Mouse (Mus musculus): ENCODE results near the gene Rtl5. TPM values are rescaled to one million over a fixed set of nuclear protein-coding genes. Genes with fewer than 3 reads are reported as not detected.

Rtl5 gene
- polyA plus RNA-seq, 1 experiment from 2014 or later, result 1.2 TPM

DNA sequence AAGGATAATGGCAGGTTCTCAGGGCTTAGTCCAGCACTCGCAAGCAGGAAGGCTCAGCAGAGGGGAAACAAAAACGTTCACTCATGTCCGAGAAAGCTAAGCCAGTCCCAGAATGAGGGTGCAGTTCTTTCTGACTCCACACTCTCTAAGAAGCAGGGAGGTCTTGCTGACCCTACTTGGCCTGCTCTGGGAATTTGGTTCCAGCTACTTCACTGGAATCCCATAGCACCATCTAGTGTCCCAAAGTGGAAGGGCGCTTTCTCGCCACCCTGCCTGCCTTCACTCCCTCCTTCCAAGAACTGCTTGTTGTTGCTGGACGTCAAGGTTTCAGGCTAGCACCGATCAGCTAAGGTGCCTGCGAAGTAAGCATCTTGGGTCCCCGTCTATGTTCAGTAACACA is 5.0 kb downstream of the Rtl5 start:
- H3K4me2 ChIP-seq, result no peak overlapping the region
- ATAC-seq (ENCODE audit: insufficient read depth), result peak; percentile 49; the same call in 1 of the 2 replicates
- WGBS, result 19% methylated on average over 9 of the region's 9 CpGs

GRCm38 (mm10) chrX:102065213-102065775 is 5.8 kb downstream of the Rtl5 start:
- 49% methylated on average over 4 of the region's 4 CpGs for WGBS

More for the DNA sequence above, 5.0 kb downstream of the Rtl5 start:
- Histone ChIP-seq H3K9ac (no peak overlapping the region), H3K27me3 (ENCODE audit: insufficient read depth, low read length) (no peaks in the 10 kb centered on the region), H3K36me3 (ENCODE audit: insufficient read depth) (no peaks in the 10 kb centered on the region), H3K27ac (ENCODE audit: low read depth) (no peak overlapping the region), H3K9me3 (ENCODE audit: low read depth, low read length) (no peaks in the 10 kb centered on the region), H3K4me3 (ENCODE audit: low read depth, low read length) (no peak overlapping the region), H3K4me1 (ENCODE audit: insufficient read depth) (no peaks in the 10 kb centered on the region)
- DNase-seq, result peak; percentile 89
- peak; percentile 86 for TF ChIP-seq CTCF (IDR thresholded peaks at IDR 0.05; ENCODE audit: low read depth)

GRCm38 (mm10) chrX:102064062-102064461 is 7.0 kb downstream of the Rtl5 start:
- no peak overlapping the region for H3K27ac ChIP-seq (ENCODE audit: low read depth)
- WGBS, result 53% methylated on average over 3 of the region's 3 CpGs
- no peak overlapping the region for H3K4me2 ChIP-seq
- DNase-seq (no peak), ATAC-seq (ENCODE audit: insufficient read depth) (no peak)
- no peak for TF ChIP-seq CTCF (IDR thresholded peaks at IDR 0.05; ENCODE audit: low read depth)
- no peak overlapping the region for H3K4me3 ChIP-seq (ENCODE audit: low read depth, low read length)
- no peaks in the 10 kb centered on the region for H3K36me3 ChIP-seq (ENCODE audit: insufficient read depth)
- no peaks in the 10 kb centered on the region for H3K27me3 ChIP-seq (ENCODE audit: insufficient read depth, low read length)
- H3K9me3 ChIP-seq (ENCODE audit: low read depth, low read length), result no peaks in the 10 kb centered on the region
- no peak overlapping the region for H3K9ac ChIP-seq
- H3K4me1 ChIP-seq (ENCODE audit: insufficient read depth), result no peaks in the 10 kb centered on the region; the same call in 1 of the 2 replicates

More at GRCm38 (mm10) chrX:102065213-102065775, 5.8 kb downstream of the Rtl5 start:
- Histone ChIP-seq H3K9me3 (ENCODE audit: low read depth, low read length) (no peaks in the 10 kb centered on the region), H3K27ac (ENCODE audit: low read depth) (no peak overlapping the region), H3K36me3 (ENCODE audit: insufficient read depth) (no peaks in the 10 kb centered on the region), H3K27me3 (ENCODE audit: insufficient read depth, low read length) (no peaks in the 10 kb centered on the region), H3K9ac (no peak overlapping the region), H3K4me2 (no peak overlapping the region), H3K4me1 (ENCODE audit: insufficient read depth) (no peaks in the 10 kb centered on the region; the same call in 1 of the 2 replicates), H3K4me3 (ENCODE audit: low read depth, low read length) (no peak overlapping the region)
- ATAC-seq (ENCODE audit: insufficient read depth), result no peak
- no peak for TF ChIP-seq CTCF (IDR thresholded peaks at IDR 0.05; ENCODE audit: low read depth)
- no peak for DNase-seq

DNA sequence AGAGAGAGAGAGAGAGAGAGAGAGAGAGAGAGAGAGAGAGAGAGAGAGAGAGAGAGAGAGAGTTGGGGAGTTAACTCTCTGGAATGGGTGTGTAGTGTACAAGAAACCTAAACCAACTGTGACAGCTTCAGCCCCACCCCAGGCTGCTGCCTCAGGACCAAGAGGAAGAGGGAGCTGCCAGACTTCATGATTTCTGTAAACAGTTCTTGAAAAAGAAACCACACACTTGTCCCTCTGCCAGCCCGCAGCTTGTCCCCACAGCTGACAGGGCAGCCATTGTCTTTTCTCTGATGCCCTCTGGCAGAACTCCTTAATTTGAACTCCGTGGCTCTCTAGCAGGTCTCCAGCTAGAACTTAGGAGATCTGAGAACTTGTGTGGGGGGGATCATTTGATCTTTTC is 10.2 kb downstream of the Rtl5 start:
- DNase-seq (peak; percentile 65), ATAC-seq (ENCODE audit: insufficient read depth) (peak; percentile 70; the same call in 1 of the 2 replicates)
- Histone ChIP-seq H3K9me3 (ENCODE audit: low read depth, low read length) (no peaks in the 10 kb centered on the region), H3K36me3 (ENCODE audit: insufficient read depth) (no peaks in the 10 kb centered on the region), H3K27me3 (ENCODE audit: insufficient read depth, low read length) (no peaks in the 10 kb centered on the region), H3K4me3 (ENCODE audit: low read depth, low read length) (no peak overlapping the region), H3K4me2 (no peak overlapping the region), H3K9ac (no peak overlapping the region), H3K4me1 (ENCODE audit: insufficient read depth) (no peaks in the 10 kb centered on the region; the same call in 1 of the 2 replicates), H3K27ac (ENCODE audit: low read depth) (no peak overlapping the region)
- 22% methylated on average over 2 of the region's 2 CpGs for WGBS
- TF ChIP-seq CTCF (IDR thresholded peaks at IDR 0.05; ENCODE audit: low read depth), result no peak

DNA sequence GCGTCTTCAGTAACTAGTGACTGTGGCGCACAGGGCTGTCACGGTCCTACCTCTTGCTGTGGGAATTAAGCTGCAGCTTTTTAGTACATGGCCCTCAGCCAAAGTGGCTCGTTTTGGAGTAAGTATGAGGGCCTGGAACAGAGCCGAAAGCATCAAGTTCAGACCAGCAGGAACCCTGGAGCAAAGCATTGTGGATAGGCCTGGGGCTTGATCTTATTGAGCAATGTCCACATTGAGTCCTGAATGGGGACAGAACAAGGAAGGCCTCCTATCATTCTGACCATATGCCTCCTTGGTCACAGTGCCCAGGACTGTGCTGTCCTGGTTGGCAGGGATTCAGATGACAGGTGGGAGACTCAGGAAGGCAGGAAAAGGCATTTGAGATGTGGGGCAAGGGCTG is 10.9 kb downstream of the Rtl5 start:
- no peak overlapping the region for H3K4me3 ChIP-seq (ENCODE audit: low read depth, low read length)
- H3K27me3 ChIP-seq (ENCODE audit: insufficient read depth, low read length), result no peaks in the 10 kb centered on the region
- DNase-seq (peak; percentile 44), ATAC-seq (ENCODE audit: insufficient read depth) (no peak)
- H3K27ac ChIP-seq (ENCODE audit: low read depth), result no peak overlapping the region
- WGBS, result 70% methylated on average over 5 of the region's 5 CpGs
- TF ChIP-seq CTCF (IDR thresholded peaks at IDR 0.05; ENCODE audit: low read depth), result no peak
- H3K4me2 ChIP-seq, result no peak overlapping the region
- no peak overlapping the region for H3K9ac ChIP-seq
- H3K9me3 ChIP-seq (ENCODE audit: low read depth, low read length), result no peaks in the 10 kb centered on the region
- no peaks in the 10 kb centered on the region; the same call in 1 of the 2 replicates for H3K4me1 ChIP-seq (ENCODE audit: insufficient read depth)
- no peaks in the 10 kb centered on the region for H3K36me3 ChIP-seq (ENCODE audit: insufficient read depth)

DNA sequence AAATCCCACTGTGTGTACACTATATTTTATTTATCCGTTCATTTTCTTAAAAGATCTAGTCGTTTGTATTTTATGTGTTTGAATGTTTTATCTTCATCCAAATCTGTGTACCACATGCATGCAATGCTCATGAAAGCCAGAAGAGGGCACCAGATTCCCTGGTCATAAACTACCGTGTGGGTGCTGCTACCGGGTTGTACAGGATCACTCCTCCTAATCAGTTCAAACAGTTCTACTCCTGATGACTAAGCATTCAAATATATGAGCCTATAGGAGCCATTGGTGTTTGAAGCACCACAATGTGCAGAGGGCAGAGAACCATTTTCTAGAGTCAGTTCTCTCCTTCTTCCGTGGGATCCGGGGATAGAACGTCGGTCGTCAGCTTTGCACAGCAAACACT is 11.7 kb downstream of the Rtl5 start:
- Histone ChIP-seq H3K27ac (ENCODE audit: low read depth) (no peak overlapping the region), H3K9me3 (ENCODE audit: low read depth, low read length) (no peaks in the 10 kb centered on the region), H3K4me1 (ENCODE audit: insufficient read depth) (no peaks in the 10 kb centered on the region; the same call in 1 of the 2 replicates), H3K27me3 (ENCODE audit: insufficient read depth, low read length) (no peaks in the 10 kb centered on the region), H3K4me3 (ENCODE audit: low read depth, low read length) (no peak overlapping the region), H3K9ac (no peak overlapping the region), H3K36me3 (ENCODE audit: insufficient read depth) (no peaks in the 10 kb centered on the region), H3K4me2 (no peak overlapping the region)
- peak; percentile 51 for TF ChIP-seq CTCF (IDR thresholded peaks at IDR 0.05; ENCODE audit: low read depth)
- DNase-seq (peak; percentile 41), ATAC-seq (ENCODE audit: insufficient read depth) (no peak)
- WGBS, result 58% methylated on average over 9 of the region's 9 CpGs

GRCm38 (mm10) chrX:102054009-102054408 is 17.1 kb downstream of the Rtl5 start:
- no peak overlapping the region for H3K4me3 ChIP-seq (ENCODE audit: low read depth, low read length)
- no peaks in the 10 kb centered on the region for H3K4me1 ChIP-seq (ENCODE audit: insufficient read depth)
- no peak overlapping the region for H3K27ac ChIP-seq (ENCODE audit: low read depth)
- H3K9me3 ChIP-seq (ENCODE audit: low read depth, low read length), result no peaks in the 10 kb centered on the region
- H3K9ac ChIP-seq, result no peak overlapping the region
- H3K36me3 ChIP-seq (ENCODE audit: insufficient read depth), result no peaks in the 10 kb centered on the region
- TF ChIP-seq CTCF (IDR thresholded peaks at IDR 0.05; ENCODE audit: low read depth), result no peak
- H3K4me2 ChIP-seq, result no peak overlapping the region
- ATAC-seq (ENCODE audit: insufficient read depth) (no peak), DNase-seq (no peak)
- no peaks in the 10 kb centered on the region; the same call in 1 of the 2 replicates for H3K27me3 ChIP-seq (ENCODE audit: insufficient read depth, low read length)
- WGBS, result 88% methylated on average over 4 of the region's 4 CpGs
